Mouse (Mus musculus): Measurements from ENCODE around the gene Kcnk2. TPM values are rescaled to one million over a fixed set of nuclear protein-coding genes. Genes with fewer than 3 reads are reported as not detected.

Gene Kcnk2
- polyA plus RNA-seq, 1 experiment from 2014 or later, result not detected

GRCm38 (mm10) chr1:189403139-189403538 is 1.1 kb upstream of the Kcnk2 start:
- ATAC-seq (no peak), DNase-seq (ENCODE audit: low read depth, low spot score) (no peak)
- no peak for TF ChIP-seq CTCF (IDR thresholded peaks at IDR 0.05)
- CTCF ChIA-PET, result interaction anchor here (0.6 kb wide), 1 partner anchor 19 kb away, joined by 3 read pairs; no protein-coding TSS in a partner anchor
- POLR2A ChIA-PET, result no interaction called here
- peaks cover 39% of the 10 kb centered on the region for H3K27me3 ChIP-seq
- in situ Hi-C loops (cut with MboI; ENCODE audit: low pct_unique_long_range_greater_than_20kb), result no loop called here

DNA sequence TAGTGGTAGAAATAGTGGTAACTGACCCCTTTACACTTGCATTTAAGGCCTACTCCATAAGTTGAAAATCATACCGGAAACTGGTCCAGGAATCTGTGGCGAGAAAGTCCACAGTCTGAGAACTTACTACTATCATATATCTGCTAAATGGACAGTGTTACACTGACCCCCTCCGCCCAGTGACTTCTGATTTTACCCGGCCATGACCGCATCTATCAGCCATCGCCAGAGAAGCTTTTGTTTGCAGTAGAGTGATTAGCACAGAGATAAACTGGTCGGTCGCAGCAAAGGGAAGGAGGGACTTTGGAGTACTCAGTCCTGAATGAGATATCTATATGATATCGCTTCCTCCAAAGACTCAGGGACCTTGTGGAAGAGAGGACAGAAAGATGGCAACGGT is 15.2 kb downstream of the Kcnk2 start:
- no peak for TF ChIP-seq CTCF (IDR thresholded peaks at IDR 0.05)
- DNase-seq (ENCODE audit: low read depth, low spot score) (no peak), ATAC-seq (no peak)
- H3K27me3 ChIP-seq, result peaks cover 12% of the 10 kb centered on the region
- in situ Hi-C loops (cut with MboI; ENCODE audit: low pct_unique_long_range_greater_than_20kb), result no loop called here
- ChIA-PET POLR2A (no interaction called here), CTCF (no interaction called here)

- H3K27me3 ChIP-seq, result peaks cover 12% of the 10 kb centered on the region
- no peak for TF ChIP-seq CTCF (IDR thresholded peaks at IDR 0.05)
- ATAC-seq, result no peak
- DNase-seq (ENCODE audit: low read depth, low spot score), result no peak
- ChIA-PET POLR2A (interaction anchor here (0.6 kb wide), 1 partner anchor 264 kb away, joined by 3 read pairs; no protein-coding TSS in a partner anchor), CTCF (no interaction called here)
- in situ Hi-C loops (cut with MboI; ENCODE audit: low pct_unique_long_range_greater_than_20kb), result no loop called here
Measured at GRCm38 (mm10) chr1:189386141-189386540, 15.9 kb downstream of the Kcnk2 start.

- ATAC-seq (no peak), DNase-seq (ENCODE audit: low read depth, low spot score) (no peak)
- H3K27me3 ChIP-seq, result peaks cover 7% of the 10 kb centered on the region
- ChIA-PET CTCF (interaction anchor here (1.4 kb wide), 1 partner anchor 31 kb away, joined by 4 read pairs; no protein-coding TSS in a partner anchor), POLR2A (no interaction called here)
- TF ChIP-seq CTCF (IDR thresholded peaks at IDR 0.05), result no peak
- in situ Hi-C loops (cut with MboI; ENCODE audit: low pct_unique_long_range_greater_than_20kb), result no loop called here
Measured at GRCm38 (mm10) chr1:189367722-189368121, 34.4 kb downstream of the Kcnk2 start.

DNA sequence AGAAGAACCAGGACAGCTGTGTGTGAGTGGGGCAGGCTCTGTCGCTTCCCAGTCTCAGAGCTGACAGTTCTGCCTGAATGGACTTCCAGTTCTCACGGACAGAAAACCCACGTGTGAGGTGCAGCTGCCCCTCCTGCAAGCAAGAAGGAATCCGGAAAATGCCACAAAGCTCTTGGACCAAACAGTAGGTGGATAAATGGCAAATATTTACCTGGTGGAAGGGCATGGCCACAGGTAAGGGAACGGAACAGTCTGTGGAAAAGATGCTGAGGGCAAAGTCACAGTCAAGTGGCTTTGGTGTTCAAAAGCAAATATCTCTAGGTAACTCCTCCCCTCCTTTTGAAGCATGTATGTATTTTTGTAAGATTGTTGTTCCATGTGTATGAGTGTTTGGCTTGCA is 37.9 kb downstream of the Kcnk2 start:
- DNase-seq (ENCODE audit: low read depth, low spot score) (no peak), ATAC-seq (no peak)
- no peak for TF ChIP-seq CTCF (IDR thresholded peaks at IDR 0.05)
- ChIA-PET CTCF (no interaction called here), POLR2A (no interaction called here)
- in situ Hi-C loops (cut with MboI; ENCODE audit: low pct_unique_long_range_greater_than_20kb), result no loop called here
- no peaks in the 10 kb centered on the region for H3K27me3 ChIP-seq

DNA sequence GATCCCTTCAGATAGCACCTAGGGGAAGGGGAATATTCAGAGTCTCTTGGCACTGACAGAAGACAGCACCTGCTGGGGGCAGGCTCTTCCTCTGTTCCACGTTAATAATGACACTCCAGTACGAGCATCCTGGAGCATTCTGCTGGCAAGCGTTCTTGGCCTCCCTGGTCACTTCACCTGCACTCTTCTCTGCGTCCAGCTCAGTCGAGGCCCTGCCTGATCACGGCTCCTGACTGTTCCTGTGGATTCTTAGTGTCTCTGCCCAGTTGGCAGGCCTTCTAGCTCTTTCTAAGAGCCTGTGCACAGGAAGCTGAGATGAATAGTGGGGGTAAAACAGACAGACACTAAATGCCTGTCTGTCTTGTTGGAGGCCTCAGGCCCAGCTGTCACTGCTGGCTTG is 39.5 kb downstream of the Kcnk2 start:
- no peak for TF ChIP-seq CTCF (IDR thresholded peaks at IDR 0.05)
- no peaks in the 10 kb centered on the region for H3K27me3 ChIP-seq
- in situ Hi-C loops (cut with MboI; ENCODE audit: low pct_unique_long_range_greater_than_20kb), result no loop called here
- no peak for DNase-seq (ENCODE audit: low read depth, low spot score)
- CTCF ChIA-PET, result no interaction called here
- no peak for ATAC-seq
- POLR2A ChIA-PET, result no interaction called here

- ATAC-seq (no peak), DNase-seq (ENCODE audit: low read depth, low spot score) (no peak)
- TF ChIP-seq CTCF (IDR thresholded peaks at IDR 0.05), result no peak
- ChIA-PET CTCF (no interaction called here), POLR2A (no interaction called here)
- H3K27me3 ChIP-seq, result peaks cover 5% of the 10 kb centered on the region
- in situ Hi-C loops (cut with MboI; ENCODE audit: low pct_unique_long_range_greater_than_20kb), result no loop called here
Measured at GRCm38 (mm10) chr1:189359699-189360098, 42.4 kb downstream of the Kcnk2 start.

- ATAC-seq (no peak), DNase-seq (ENCODE audit: low read depth, low spot score) (no peak)
- TF ChIP-seq CTCF (IDR thresholded peaks at IDR 0.05), result no peak
- in situ Hi-C loops (cut with MboI; ENCODE audit: low pct_unique_long_range_greater_than_20kb), result no loop called here
- ChIA-PET POLR2A (no interaction called here), CTCF (no interaction called here)
- peaks cover 9% of the 10 kb centered on the region for H3K27me3 ChIP-seq
Measured at GRCm38 (mm10) chr1:189353887-189354286, 48.2 kb downstream of the Kcnk2 start.

DNA sequence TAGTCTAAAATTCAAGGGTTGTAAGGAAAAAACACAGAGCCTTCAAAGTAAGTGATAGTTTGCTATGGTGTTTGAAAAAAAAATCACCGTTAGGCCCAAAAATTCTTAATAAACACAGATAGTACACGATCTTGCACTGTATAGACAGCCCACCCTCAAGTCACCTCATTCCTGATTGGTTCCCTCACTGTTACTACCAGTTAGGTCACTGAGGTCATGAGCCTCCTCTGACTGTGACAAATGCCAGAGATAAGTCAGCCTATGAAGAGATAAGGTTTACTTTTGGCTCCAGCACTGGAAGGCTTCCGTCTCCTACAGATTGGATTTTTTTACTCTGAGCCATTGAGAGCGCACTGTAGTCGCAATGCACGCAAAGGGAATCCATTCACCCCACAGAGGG is 50.3 kb downstream of the Kcnk2 start:
- no peak for ATAC-seq
- in situ Hi-C loops (cut with MboI; ENCODE audit: low pct_unique_long_range_greater_than_20kb), result no loop called here

GRCm38 (mm10) chr1:189349205-189349604 is 52.9 kb downstream of the Kcnk2 start:
- no peak for DNase-seq (ENCODE audit: low read depth, low spot score)
- in situ Hi-C loops (cut with MboI; ENCODE audit: low pct_unique_long_range_greater_than_20kb), result no loop called here
- TF ChIP-seq CTCF (IDR thresholded peaks at IDR 0.05), result no peak
- POLR2A ChIA-PET, result no interaction called here
- CTCF ChIA-PET, result no interaction called here
- H3K27me3 ChIP-seq, result peaks cover 7% of the 10 kb centered on the region
- ATAC-seq, result no peak

More for the DNA sequence above, 50.3 kb downstream of the Kcnk2 start:
- ChIA-PET CTCF (no interaction called here), POLR2A (no interaction called here)
- no peak for DNase-seq (ENCODE audit: low read depth, low spot score)
- H3K27me3 ChIP-seq, result peaks cover 9% of the 10 kb centered on the region
- no peak for TF ChIP-seq CTCF (IDR thresholded peaks at IDR 0.05)

- CTCF ChIA-PET, result no interaction called here
- no peak for TF ChIP-seq CTCF (IDR thresholded peaks at IDR 0.05)
- H3K27me3 ChIP-seq, result peaks cover 22% of the 10 kb centered on the region
- POLR2A ChIA-PET, result no interaction called here
- ATAC-seq (no peak), DNase-seq (ENCODE audit: low read depth, low spot score) (no peak)
- in situ Hi-C loops (cut with MboI; ENCODE audit: low pct_unique_long_range_greater_than_20kb), result no loop called here
Measured at GRCm38 (mm10) chr1:189345166-189345565, 56.9 kb downstream of the Kcnk2 start.

Measured in Patski (cell line).